Mouse (Mus musculus) adrenal gland, postnatal 25 days (tissue): ENCODE data around the gene Fgfr2. TPM values are rescaled to one million over a fixed set of nuclear protein-coding genes. Genes with fewer than 3 reads are reported as not detected.

Experiments
- DNase-seq: peaks from one replicate; pipeline ENCODE4 v3.0.0; 2021; ENCODE audit warnings: mixed read lengths
- total RNA-seq: library from RNA; stranded (reverse); gene quantifications from 2 replicates; pipeline ENCODE4 v1.2.3, GENCODE M21; 2021

Fgfr2 gene
- total RNA-seq, 1 experiment from 2014 or later, result 186 TPM

GRCm38 (mm10) chr7:131917384-131917783 lies 1205.8 kb downstream of the Fgfr2 start:
- peak; percentile 7 for DNase-seq

GRCm38 (mm10) chr7:131909611-131910010 lies 1213.5 kb downstream of the Fgfr2 start:
- peak; percentile 15 for DNase-seq

- no peak for DNase-seq
Observed at GRCm38 (mm10) chr7:131906499-131907190, 1216.5 kb downstream of the Fgfr2 start.

DNA sequence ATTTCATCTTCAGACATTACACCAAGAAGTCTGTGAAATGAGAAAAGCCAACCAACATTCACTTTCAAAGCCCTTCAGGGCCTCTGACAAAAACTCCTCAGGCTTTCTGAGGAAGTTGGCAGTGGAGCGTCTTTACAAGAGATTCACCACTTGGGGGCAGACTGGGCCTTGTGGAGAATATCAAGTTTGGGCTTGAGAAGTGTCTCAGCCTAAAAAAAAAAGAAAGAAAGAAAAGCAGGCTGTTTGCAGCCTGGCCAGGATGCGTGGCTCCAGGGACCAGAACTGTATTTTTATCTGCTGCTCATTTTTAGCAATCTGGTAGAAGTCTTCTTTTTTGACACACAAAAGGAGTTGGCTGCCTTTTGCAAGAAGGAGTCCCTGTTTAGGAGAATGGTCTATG lies 1223.8 kb downstream of the Fgfr2 start:
- DNase-seq, result peak; percentile 52

GRCm38 (mm10) chr7:131897282-131897681 lies 1225.9 kb downstream of the Fgfr2 start:
- no peak for DNase-seq

DNA sequence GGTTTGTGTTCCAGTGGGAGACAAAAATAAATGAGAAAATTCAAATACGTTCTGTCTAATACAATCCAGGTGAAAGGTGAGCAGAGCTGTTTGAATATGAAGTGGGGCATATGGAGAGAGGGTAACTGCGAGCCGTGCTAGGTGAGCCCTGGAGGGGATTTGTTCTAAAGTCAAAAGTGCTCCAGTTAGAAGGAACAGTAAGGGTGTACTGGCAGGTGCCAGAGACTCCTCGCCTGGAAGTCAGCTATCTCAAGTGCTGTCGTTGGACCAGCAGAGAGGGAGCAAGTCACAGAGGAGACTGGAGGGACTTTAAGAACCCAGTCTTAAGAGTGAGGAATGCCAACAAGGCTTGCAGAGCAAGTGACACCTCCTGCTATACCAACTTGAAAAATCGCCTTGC lies 1240.3 kb downstream of the Fgfr2 start:
- DNase-seq, result no peak

DNA sequence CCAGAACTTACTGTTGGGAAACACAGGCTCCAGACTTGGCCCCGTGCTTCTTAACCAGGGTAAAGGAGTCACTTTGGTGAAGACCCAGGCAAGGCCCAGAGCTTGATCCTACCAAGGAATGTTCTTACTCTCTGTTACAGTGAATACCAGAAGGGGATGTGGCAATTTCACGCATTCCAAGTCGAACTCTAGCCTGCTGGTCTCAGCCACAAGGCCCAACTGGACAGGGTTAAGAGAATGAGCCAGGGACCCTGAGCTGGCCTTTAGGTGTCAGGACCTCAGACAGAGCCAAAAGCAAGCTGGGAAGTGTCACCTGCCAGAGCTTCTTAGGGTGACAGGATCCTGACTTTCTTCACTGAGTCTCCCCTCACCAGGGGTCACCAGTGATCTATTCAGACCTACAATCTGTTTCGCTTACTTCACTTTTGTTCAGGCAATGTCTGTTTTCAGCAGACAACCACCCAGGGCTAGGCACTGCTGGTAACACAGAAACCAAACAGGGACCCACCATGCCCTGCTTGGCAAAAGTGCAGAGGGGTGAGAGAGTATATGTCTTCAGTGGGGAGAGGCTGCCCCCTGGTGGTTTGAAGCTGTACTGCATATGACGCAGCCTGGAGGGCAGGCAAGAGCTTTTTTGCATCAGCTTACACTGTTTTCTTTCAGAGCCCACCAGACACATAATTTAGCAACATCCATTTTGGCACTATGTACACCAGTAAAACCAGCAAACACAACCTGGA lies 1241.1 kb downstream of the Fgfr2 start:
- peak; percentile 84 for DNase-seq

- DNase-seq, result no peak
Observed at GRCm38 (mm10) chr7:131880150-131880549, 1243.0 kb downstream of the Fgfr2 start.

DNA sequence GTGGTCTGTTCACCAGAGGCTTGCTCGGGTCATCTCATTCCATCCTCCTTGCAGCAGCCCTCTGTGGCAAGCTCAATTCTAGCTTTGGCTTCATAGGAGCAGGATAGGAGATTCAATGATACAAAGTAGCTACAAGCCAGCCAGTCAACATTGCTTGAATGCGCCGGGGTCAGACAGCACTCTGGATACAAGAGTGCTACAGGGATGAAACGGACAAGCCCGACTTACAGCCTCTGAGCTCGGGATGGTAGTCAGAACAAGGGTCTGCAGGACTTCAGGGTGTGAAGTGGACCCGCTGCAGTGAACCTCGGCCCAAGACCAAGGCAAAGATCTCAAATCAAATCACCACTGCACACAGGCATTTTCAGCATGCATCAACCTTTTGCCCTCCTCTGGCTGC lies 1244.3 kb downstream of the Fgfr2 start:
- DNase-seq, result no peak

GRCm38 (mm10) chr7:131861157-131861556 lies 1262.0 kb downstream of the Fgfr2 start:
- no peak for DNase-seq

DNA sequence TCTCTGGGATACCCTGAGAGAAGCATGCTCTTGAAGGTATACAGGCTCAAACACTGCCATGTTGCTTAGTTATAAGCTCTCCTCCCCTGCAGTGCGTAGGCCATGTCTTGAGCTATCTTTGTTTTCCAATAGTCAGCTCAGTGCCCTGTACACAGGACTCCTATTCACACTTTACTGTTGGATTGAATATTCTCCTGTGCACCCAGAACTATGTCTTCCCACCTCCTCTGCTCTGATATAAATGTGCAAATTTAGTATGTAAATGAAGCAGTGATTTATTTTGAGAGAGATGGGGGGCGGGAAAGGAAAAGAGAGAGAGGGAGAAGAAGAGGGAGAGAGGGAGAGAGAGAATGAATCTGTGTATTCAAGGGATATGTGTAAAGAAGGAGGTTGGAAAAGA lies 1267.5 kb downstream of the Fgfr2 start:
- DNase-seq, result no peak

DNA sequence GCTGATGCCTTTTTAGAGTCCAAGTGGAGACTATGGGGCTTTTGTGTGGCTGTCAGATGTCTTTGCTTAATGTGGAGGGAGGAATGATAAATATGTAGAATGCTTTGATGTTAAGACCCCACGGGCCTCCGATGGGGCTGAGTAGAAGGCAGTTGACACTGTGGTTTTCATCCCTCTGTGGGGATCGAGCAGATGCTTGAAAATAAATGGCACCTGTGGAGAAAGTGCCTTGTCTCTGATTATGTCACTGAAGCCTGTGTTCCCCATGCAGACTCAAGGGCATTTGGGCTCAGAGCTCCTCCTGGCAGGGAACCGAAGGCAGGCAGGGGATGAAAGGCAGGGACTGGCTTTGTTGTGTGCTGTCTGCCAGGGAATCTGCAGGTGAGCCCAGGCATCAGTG lies 1272.6 kb downstream of the Fgfr2 start:
- DNase-seq, result no peak

- DNase-seq, result no peak
Observed at GRCm38 (mm10) chr7:131846066-131846905, 1276.9 kb downstream of the Fgfr2 start.

- DNase-seq, result no peak
Observed at GRCm38 (mm10) chr7:131830261-131830660, 1292.9 kb downstream of the Fgfr2 start.

- DNase-seq, result no peak
Observed at GRCm38 (mm10) chr7:131826811-131827210, 1296.3 kb downstream of the Fgfr2 start.

- DNase-seq, result no peak
Observed at GRCm38 (mm10) chr7:131817976-131818375, 1305.2 kb downstream of the Fgfr2 start.

DNA sequence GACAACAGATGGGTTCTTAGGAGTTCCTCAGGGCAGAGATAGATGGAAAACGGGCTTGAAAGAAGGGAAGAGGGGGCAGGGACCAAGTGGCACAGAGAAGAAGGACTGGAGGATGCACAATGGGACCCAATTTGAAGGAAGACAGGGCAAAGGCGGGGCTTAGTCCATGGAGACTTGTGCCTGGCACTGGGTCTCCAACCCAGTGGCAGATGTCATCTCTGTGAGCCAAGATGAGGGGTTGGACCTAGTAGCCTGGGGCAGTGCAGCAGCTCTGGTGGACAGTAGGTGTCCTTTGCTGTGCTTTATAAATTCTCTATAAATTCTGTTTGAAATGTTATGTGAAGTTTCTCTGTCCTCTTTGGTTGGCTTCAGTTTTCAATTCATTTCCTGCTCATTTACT lies 1306.5 kb downstream of the Fgfr2 start:
- no peak for DNase-seq

GRCm38 (mm10) chr7:131812116-131812515 lies 1311.0 kb downstream of the Fgfr2 start:
- DNase-seq, result no peak

DNA sequence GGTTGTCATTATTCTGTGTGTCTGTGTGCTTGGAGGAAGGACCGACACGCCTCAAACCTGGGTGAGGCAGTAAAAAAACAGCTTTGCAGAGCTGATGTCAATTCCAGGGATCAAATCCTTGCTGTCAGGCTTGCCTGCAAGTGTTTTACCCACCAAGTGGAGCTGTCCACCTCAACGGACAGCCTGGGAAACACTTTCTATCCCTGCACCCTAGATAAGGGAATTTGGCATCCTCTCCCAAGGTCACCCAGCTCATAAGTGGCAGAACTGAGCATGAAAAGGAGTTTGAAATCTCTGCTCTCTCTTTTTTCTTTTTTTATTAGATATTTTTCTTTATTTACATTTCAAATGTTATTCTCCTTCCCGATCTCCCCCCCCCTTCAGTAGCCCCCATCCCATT lies 1312.2 kb downstream of the Fgfr2 start:
- DNase-seq, result peak; percentile 23

- DNase-seq, result no peak
Observed at GRCm38 (mm10) chr7:131809584-131810181, 1313.5 kb downstream of the Fgfr2 start.

DNA sequence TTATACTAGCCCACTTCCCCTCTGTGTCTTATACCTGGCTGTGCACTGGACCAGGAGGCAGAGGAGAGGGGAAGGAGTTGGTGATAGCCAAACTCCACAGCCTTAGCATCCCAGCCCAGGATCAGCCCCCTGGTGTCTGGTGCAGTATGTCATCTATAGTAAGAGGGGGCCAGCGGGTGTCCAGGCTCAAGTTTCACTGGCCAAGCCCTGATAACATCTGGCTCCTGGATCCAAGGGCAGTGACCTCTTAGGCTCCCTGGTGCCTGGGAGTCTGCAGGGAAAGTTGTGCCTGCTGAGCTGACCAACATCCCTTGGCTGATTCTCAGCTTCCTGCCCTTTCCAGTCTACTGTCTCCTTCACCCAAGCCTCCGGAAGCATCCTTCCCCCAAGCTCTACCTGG lies 1315.9 kb downstream of the Fgfr2 start:
- DNase-seq, result no peak

- DNase-seq, result no peak
Observed at GRCm38 (mm10) chr7:131805525-131806202, 1317.5 kb downstream of the Fgfr2 start.
